Mouse (Mus musculus) heart, adult 2 months (tissue): ENCODE measurements around the gene Lamtor3. TPM values are rescaled to one million over a fixed set of nuclear protein-coding genes. Genes with fewer than 3 reads are reported as not detected.

Experiments used
- DNase-seq, 2 experiments: peaks; one replicate each; pipeline ENCODE4 v3.0.0; 2021
- H3K27ac ChIP-seq: fragments of 200-600 bp; 2 replicates; pipeline ENCODE4 v1.8.1; 2022
- H3K27me3 ChIP-seq: fragments of 200-500 bp; 2 replicates; pipeline ENCODE4 v1.6.1; 2012; ENCODE audit warnings: mild to moderate bottlenecking, low read length, inconsistent platforms, mixed read lengths; ENCODE audit not compliant: control insufficient read depth, insufficient read depth
- H3K36me3 ChIP-seq: fragments of 200-500 bp; 2 replicates; pipeline ENCODE4 v1.6.1; 2012; ENCODE audit warnings: low read length, inconsistent platforms; ENCODE audit not compliant: control insufficient read depth, insufficient read depth
- H3K4me1 ChIP-seq: fragments of 200-500 bp; 2 replicates; pipeline ENCODE4 v1.6.1; 2011; ENCODE audit warnings: low read length; ENCODE audit not compliant: control insufficient read depth, insufficient read depth
- H3K4me3 ChIP-seq: fragments of 200-600 bp; 2 replicates; pipeline ENCODE4 v1.8.1; 2022
- H3K79me2 ChIP-seq: fragments of 200-500 bp; replicated peaks from 2 replicates; pipeline ENCODE4 v1.6.1; 2012; ENCODE audit warnings: mild to moderate bottlenecking, inconsistent platforms, low read length, moderate library complexity, mixed read lengths; ENCODE audit not compliant: control insufficient read depth, insufficient read depth
- H3K9ac ChIP-seq: fragments of 200-500 bp; 2 replicates; pipeline ENCODE4 v1.6.1; 2012; ENCODE audit warnings: low read depth, mild to moderate bottlenecking, control low read depth, inconsistent platforms, low read length, mixed read lengths
- CTCF ChIP-seq: fragments of 200-600 bp; IDR thresholded peaks from 2 replicates; pipeline ENCODE4 v1.8.1; 2022; ENCODE audit warnings: antibody characterized with exemption, mild to moderate bottlenecking, moderate library complexity
- EP300 ChIP-seq: fragments of 200-500 bp; IDR thresholded peaks from 2 replicates; pipeline ENCODE4 v1.6.1; 2011; ENCODE audit warnings: low read depth, low read length, control low read depth; ENCODE audit not compliant: insufficient read depth
- POLR2A ChIP-seq: fragments of 200-500 bp; IDR thresholded peaks from 2 replicates; pipeline ENCODE4 v1.6.1; 2011; ENCODE audit warnings: mild to moderate bottlenecking, low read depth, low read length, control low read depth; ENCODE audit not compliant: insufficient read depth
- WGBS: fragments of 180-500 bp; shearing (Covaris S2); methylation state at CpG from one replicate; pipeline ENCODE4 v1.1.7; 2018; 5-methylcytosine and 5-hydroxymethylcytosine counted together
- intact Hi-C: fragments of 180-260 bp; cut with DNase I; formaldehyde crosslinking; loops from one replicate; pipeline ENCODE4 v1.15.1; 2025
- long read RNA-seq: library from polyadenylated mRNA; stranded (forward); transcript quantifications from one replicate; pipeline ENCODE4 v2.0.0, GENCODE M21; 2021
- polyA plus RNA-seq: library from polyadenylated mRNA; depleted of rRNA; stranded (reverse); fragments of >200 nt; gene quantifications from 2 replicates; pipeline ENCODE4 v1.2.3, GENCODE M21; 2012; rRNA removed
- total RNA-seq, 2 experiments: library from RNA; stranded (reverse); gene quantifications; 2 replicates each; pipeline ENCODE4 v1.2.3; 2021

Lamtor3 gene
- 100 to 1,000 TPM in 1 of 2 experiments, 10 to 100 TPM in 1; 88.9 to 107 TPM for total RNA-seq
- polyA plus RNA-seq = 48.7 and 77.2 TPM in 2 replicates
- long read RNA-seq, transcript Lamtor3-201 (7 exons, 1,295 nt) = major isoform, 76 of 94 reads
- long read RNA-seq, partial matches to known transcripts = 11 of 94 reads
- long read RNA-seq, other reads (novel, unspliced or antisense) = 5 of 94 reads

- peak within 1 kb of the TSS; percentile 75 for H3K4me3 ChIP-seq
- peak within 1 kb of the TSS; percentile 93 for H3K27ac ChIP-seq
- TF ChIP-seq EP300 = no peak
- peak; percentile 82 for TF ChIP-seq POLR2A
- peak; percentile 16; the same call in 1 of the 2 replicates for TF ChIP-seq CTCF
- no peaks in the 10 kb centered on the region for H3K27me3 ChIP-seq
- DNase-seq = peak; percentile 87 to 89
- WGBS = under 1% methylated on average over 47 of the region's 47 CpGs
- H3K79me2 ChIP-seq = peaks cover 2% of the 10 kb centered on the region
- peaks cover 5% of the 10 kb centered on the region for H3K36me3 ChIP-seq
- intact Hi-C loops = loop anchor here (1.0 to 5.0 kb wide), 2 partner anchors 53 to 74 kb away; no protein-coding TSS in a partner anchor
- H3K9ac ChIP-seq = peak within 1 kb of the TSS; percentile 86
- peaks cover 4% of the 10 kb centered on the region for H3K4me1 ChIP-seq
These were observed at the start of gene Lamtor3 for GRCm38 (mm10) chr3:137918172-137918931. TSS of gene Lamtor3 (plus strand) at chr3:137918506.

GRCm38 (mm10) chr3:137869395-137869794 lies 48.9 kb upstream of the Lamtor3 start:
- DNase-seq = peak in 1 of 2 experiments; percentile 32
- Histone ChIP-seq H3K27ac (no peak overlapping the region), H3K9ac (no peak overlapping the region), H3K4me1 (no peaks in the 10 kb centered on the region), H3K27me3 (no peaks in the 10 kb centered on the region), H3K79me2 (0 out of 2 replicates have a peak, but pooled peaks cover 2% of the 10 kb centered on the region), H3K36me3 (no peaks in the 10 kb centered on the region; the same call in 1 of the 2 replicates), H3K4me3 (no peak overlapping the region)
- intact Hi-C loops = loop anchor here (5.0 to 10.0 kb wide), 3 partner anchors 208 to 1205 kb away; partner anchors contain the start of genes Adh5 and Rap1gds1
- TF ChIP-seq POLR2A (no peak), EP300 (no peak), CTCF (no peak)
- 95% methylated on average over 9 of the region's 9 CpGs for WGBS

GRCm38 (mm10) chr3:137879313-137879712 lies 39.0 kb upstream of the Lamtor3 start:
- Histone ChIP-seq H3K27ac (no peak overlapping the region), H3K9ac (no peak overlapping the region), H3K4me1 (no peaks in the 10 kb centered on the region), H3K36me3 (no peaks in the 10 kb centered on the region), H3K4me3 (no peak overlapping the region), H3K27me3 (no peaks in the 10 kb centered on the region), H3K79me2 (no peaks in the 10 kb centered on the region; the same call in 1 of the 2 replicates)
- WGBS = 69% methylated on average over 3 of the region's 3 CpGs
- no peak for DNase-seq
- TF ChIP-seq CTCF (no peak), POLR2A (no peak), EP300 (no peak)
- intact Hi-C loops = no loop called here

GRCm38 (mm10) chr3:137880109-137880748 lies 38.1 kb upstream of the Lamtor3 start:
- TF ChIP-seq POLR2A = no peak
- TF ChIP-seq EP300 = no peak
- TF ChIP-seq CTCF = no peak
- DNase-seq = no peak
- Histone ChIP-seq H3K4me3 (no peak overlapping the region), H3K27me3 (no peaks in the 10 kb centered on the region), H3K4me1 (no peaks in the 10 kb centered on the region), H3K36me3 (no peaks in the 10 kb centered on the region), H3K79me2 (no peaks in the 10 kb centered on the region; the same call in 1 of the 2 replicates), H3K27ac (no peak overlapping the region), H3K9ac (no peak overlapping the region)
- WGBS = 43% methylated on average over 4 of the region's 4 CpGs
- intact Hi-C loops = no loop called here

- H3K36me3 ChIP-seq = no peaks in the 10 kb centered on the region
- no peaks in the 10 kb centered on the region; the same call in 1 of the 2 replicates for H3K79me2 ChIP-seq
- no peak overlapping the region for H3K27ac ChIP-seq
- TF ChIP-seq POLR2A = no peak
- no peak for TF ChIP-seq EP300
- TF ChIP-seq CTCF = no peak
- no peak for DNase-seq
- no peak overlapping the region for H3K9ac ChIP-seq
- H3K4me1 ChIP-seq = no peaks in the 10 kb centered on the region
- H3K4me3 ChIP-seq = no peak overlapping the region
- 96% methylated on average over 5 of the region's 5 CpGs for WGBS
- H3K27me3 ChIP-seq = no peaks in the 10 kb centered on the region
- intact Hi-C loops = no loop called here
These were observed 37.2 kb upstream of the Lamtor3 start for GRCm38 (mm10) chr3:137881093-137881492.

- Histone ChIP-seq H3K9ac (no peak overlapping the region), H3K27me3 (no peaks in the 10 kb centered on the region), H3K36me3 (no peaks in the 10 kb centered on the region), H3K27ac (no peak overlapping the region), H3K4me1 (no peaks in the 10 kb centered on the region), H3K4me3 (no peak overlapping the region), H3K79me2 (no peaks in the 10 kb centered on the region; the same call in 1 of the 2 replicates)
- 82% methylated on average over 7 of the region's 7 CpGs for WGBS
- intact Hi-C loops = no loop called here
- TF ChIP-seq POLR2A (no peak), EP300 (no peak), CTCF (no peak)
- no peak for DNase-seq
These were observed 30.3 kb upstream of the Lamtor3 start for GRCm38 (mm10) chr3:137887961-137888360.
